Mouse (Mus musculus) brain, embryonic 14.5 days (tissue): ENCODE measurements around the gene Bcl2l2.

ENCODE experiments used
- CTCF ChIP-seq: fragments of 200-500 bp; IDR thresholded peaks from 2 replicates; pipeline ENCODE4 v1.5.1; 2012; ENCODE audit warnings: inconsistent platforms, mild to moderate bottlenecking, moderate library complexity, borderline replicate concordance; ENCODE audit not compliant: insufficient read depth, insufficient read length; ENCODE audit errors: extremely low read depth
- POLR2A ChIP-seq: fragments of 200-500 bp; IDR thresholded peaks from 2 replicates; pipeline ENCODE4 v1.6.1; 2012; ENCODE audit warnings: mild to moderate bottlenecking, inconsistent platforms, borderline replicate concordance; ENCODE audit not compliant: poor library complexity, insufficient read depth, insufficient read length, severe bottlenecking; ENCODE audit errors: extremely low read depth

DNA sequence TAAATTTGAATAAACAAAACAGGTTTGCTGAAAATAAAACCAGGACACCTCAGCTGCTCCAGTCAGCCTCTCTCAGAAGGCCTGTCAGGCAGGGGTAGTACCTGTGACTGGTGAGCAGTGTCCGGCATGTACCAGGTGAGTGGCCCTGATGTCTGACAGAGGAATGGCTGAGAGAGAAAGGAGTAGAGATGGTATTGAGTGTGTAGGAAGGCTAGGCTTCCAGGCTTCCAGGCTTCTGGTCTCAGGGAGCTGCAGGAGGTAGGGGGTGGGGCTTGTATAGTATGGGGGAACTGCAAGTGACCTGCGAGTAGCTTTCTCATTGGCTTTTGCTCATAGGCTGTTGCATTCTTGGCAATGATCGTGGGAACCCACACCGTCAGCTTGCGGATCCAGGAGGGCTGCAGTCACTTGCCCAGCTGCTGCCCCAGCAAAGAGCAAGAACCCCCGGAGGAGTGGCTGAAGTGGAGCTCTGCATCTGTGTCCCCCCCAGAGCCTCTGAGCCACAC is 49.5 kb downstream of the Bcl2l2 start, which contains the start of gene Il25:
- no peak for TF ChIP-seq CTCF
- TF ChIP-seq POLR2A, result no peak
